Mouse (Mus musculus) ES-E14 (cell line): ENCODE measurements around the gene Rapgef6. TPM values are rescaled to one million over a fixed set of nuclear protein-coding genes. Genes with fewer than 3 reads are reported as not detected.

Experiments
- DNase-seq: peaks from one replicate; pipeline ENCODE4 v3.0.0-alpha.2; 2013; ENCODE audit warnings: low read depth, low spot score
- H3K27ac ChIP-seq: 2 replicates; pipeline ENCODE4 v1.5.1; 2012; ENCODE audit warnings: low read depth, mild to moderate bottlenecking, low read length, moderate library complexity, mixed read lengths; ENCODE audit not compliant: poor library complexity, insufficient read depth, severe bottlenecking
- H3K36me3 ChIP-seq: 2 replicates; pipeline ENCODE4 v1.6.1; 2012; ENCODE audit warnings: mild to moderate bottlenecking, low read length, moderate library complexity, mixed read lengths; ENCODE audit not compliant: control insufficient read depth, poor library complexity, insufficient read depth, severe bottlenecking
- H3K4me1 ChIP-seq, 2 experiments: fragments of 150-350 bp in 1 of 2; sonication (generic) in 1 of 2; 2 replicates each; pipeline ENCODE4 v1.6.1; 2012; ENCODE audit warnings: low read length in 2 of 2, mild to moderate bottlenecking in 1 of 2, mixed read lengths in 1 of 2; ENCODE audit not compliant: control insufficient read depth in 2 of 2, insufficient read depth in 2 of 2, poor library complexity in 1 of 2
- H3K4me3 ChIP-seq, 2 experiments: fragments of 150-350 bp in 1 of 2; sonication (generic) in 1 of 2; 2 replicates each; pipeline ENCODE4 v1.5.1; 2012; ENCODE audit warnings: low read length in 2 of 2, low read depth in 1 of 2, mild to moderate bottlenecking in 1 of 2, mixed read lengths in 1 of 2; ENCODE audit not compliant: insufficient read depth in 1 of 2, poor library complexity in 1 of 2, severe bottlenecking in 1 of 2
- H3K9ac ChIP-seq: 2 replicates; pipeline ENCODE4 v1.6.1; 2012; ENCODE audit warnings: low read depth, mild to moderate bottlenecking, low read length, mixed read lengths; ENCODE audit not compliant: poor library complexity, insufficient read depth, severe bottlenecking
- H3K9me3 ChIP-seq: fragments of 150-350 bp; sonication (generic); 2 replicates; pipeline ENCODE4 v1.6.1; 2012; ENCODE audit warnings: low read depth, mild to moderate bottlenecking, low read length; ENCODE audit not compliant: control insufficient read depth, insufficient read depth
- CHD2 ChIP-seq: IDR thresholded peaks from 2 replicates; pipeline ENCODE4 v1.6.1; 2014; ENCODE audit warnings: mild to moderate bottlenecking, low read depth, low read length, inconsistent platforms
- HCFC1 ChIP-seq: IDR thresholded peaks from 2 replicates; pipeline ENCODE4 v1.6.1; 2012; ENCODE audit warnings: low read length, inconsistent platforms, borderline replicate concordance; ENCODE audit not compliant: insufficient read depth
- MAFK ChIP-seq: IDR thresholded peaks from 2 replicates; pipeline ENCODE4 v1.6.1; 2014; ENCODE audit warnings: mild to moderate bottlenecking, low read depth, low read length, inconsistent platforms; ENCODE audit not compliant: insufficient read depth
- ZC3H11A ChIP-seq: IDR thresholded peaks from 2 replicates; pipeline ENCODE4 v1.6.1; 2012; ENCODE audit warnings: low read depth, mild to moderate bottlenecking, inconsistent platforms, low read length, borderline replicate concordance
- ZNF384 ChIP-seq: IDR thresholded peaks from 2 replicates; pipeline ENCODE4 v1.6.1; 2012; ENCODE audit warnings: low read depth, low read length, inconsistent platforms
- in situ Hi-C, 2 experiments: fragments of 600-800 bp; cut with MboI; formaldehyde crosslinking; loops; one replicate each; pipeline ENCODE4 v1.15.1; 2025; ENCODE audit warnings: low sequenced_read_pairs in 2 of 2, inconsistent platforms in 1 of 2; ENCODE audit not compliant: unreplicated experiment in 2 of 2
- total RNA-seq: library from RNA; depleted of rRNA; stranded (reverse); fragments of 300-350 nt; gene quantifications from 2 replicates; pipeline ENCODE4 v1.2.3, GENCODE M21; 2012

Rapgef6 gene
- total RNA-seq, 1 experiment = 28.5 TPM

- TF ChIP-seq ZC3H11A = no peak
- no peak for TF ChIP-seq ZNF384
- Histone ChIP-seq H3K9ac (no peak overlapping the region), H3K27ac (no peak overlapping the region), H3K4me3 (no peak overlapping the region), H3K9me3 (no peaks in the 10 kb centered on the region), H3K36me3 (peaks cover 2% of the 10 kb centered on the region), H3K4me1 (no peaks in the 10 kb centered on the region)
- in situ Hi-C loops = no loop called here
- DNase-seq = no peak
Observed at GRCm38 (mm10) chr11:54648573-54648972, 125.9 kb downstream of the Rapgef6 start.

DNA sequence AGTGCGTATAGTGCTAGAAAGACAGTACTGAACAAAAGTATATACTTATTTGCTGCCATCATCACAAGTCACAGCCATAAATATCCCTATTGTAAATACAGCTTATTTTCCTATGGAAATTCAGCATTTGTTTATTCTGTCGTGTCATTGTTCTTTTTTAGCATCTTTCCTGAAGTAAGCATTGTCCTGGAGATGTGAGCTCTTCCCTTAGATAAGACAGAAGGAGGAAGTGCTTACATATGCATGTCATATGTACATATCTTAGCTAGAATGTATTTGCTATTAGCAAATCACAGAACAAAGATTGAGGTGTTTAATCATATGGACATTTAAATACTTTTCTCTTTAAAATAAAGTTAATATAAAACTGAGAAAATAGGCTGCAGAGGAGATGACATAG lies 132.8 kb downstream of the Rapgef6 start:
- TF ChIP-seq ZNF384 = no peak
- no peak for TF ChIP-seq HCFC1
- TF ChIP-seq ZC3H11A = no peak
- TF ChIP-seq MAFK = no peak
- TF ChIP-seq CHD2 = no peak
- H3K4me1 ChIP-seq = no peaks in the 10 kb centered on the region
- no peak for DNase-seq
- no peak overlapping the region for H3K9ac ChIP-seq
- no peaks in the 10 kb centered on the region for H3K9me3 ChIP-seq
- in situ Hi-C loops = no loop called here
- H3K4me3 ChIP-seq = no peak overlapping the region
- H3K27ac ChIP-seq = no peak overlapping the region
- H3K36me3 ChIP-seq = no peaks in the 10 kb centered on the region; the same call in 1 of the 2 replicates

- no peak overlapping the region for H3K9ac ChIP-seq
- H3K27ac ChIP-seq = no peak overlapping the region
- H3K4me1 ChIP-seq = no peaks in the 10 kb centered on the region
- no peaks in the 10 kb centered on the region; the same call in 1 of the 2 replicates for H3K36me3 ChIP-seq
- no peaks in the 10 kb centered on the region for H3K9me3 ChIP-seq
- in situ Hi-C loops = no loop called here
- H3K4me3 ChIP-seq = no peak overlapping the region
- TF ChIP-seq ZNF384 (no peak), MAFK (no peak), ZC3H11A (no peak), CHD2 (no peak), HCFC1 (no peak)
- DNase-seq = no peak
Observed at GRCm38 (mm10) chr11:54673575-54674298, 151.1 kb downstream of the Rapgef6 start.

DNA sequence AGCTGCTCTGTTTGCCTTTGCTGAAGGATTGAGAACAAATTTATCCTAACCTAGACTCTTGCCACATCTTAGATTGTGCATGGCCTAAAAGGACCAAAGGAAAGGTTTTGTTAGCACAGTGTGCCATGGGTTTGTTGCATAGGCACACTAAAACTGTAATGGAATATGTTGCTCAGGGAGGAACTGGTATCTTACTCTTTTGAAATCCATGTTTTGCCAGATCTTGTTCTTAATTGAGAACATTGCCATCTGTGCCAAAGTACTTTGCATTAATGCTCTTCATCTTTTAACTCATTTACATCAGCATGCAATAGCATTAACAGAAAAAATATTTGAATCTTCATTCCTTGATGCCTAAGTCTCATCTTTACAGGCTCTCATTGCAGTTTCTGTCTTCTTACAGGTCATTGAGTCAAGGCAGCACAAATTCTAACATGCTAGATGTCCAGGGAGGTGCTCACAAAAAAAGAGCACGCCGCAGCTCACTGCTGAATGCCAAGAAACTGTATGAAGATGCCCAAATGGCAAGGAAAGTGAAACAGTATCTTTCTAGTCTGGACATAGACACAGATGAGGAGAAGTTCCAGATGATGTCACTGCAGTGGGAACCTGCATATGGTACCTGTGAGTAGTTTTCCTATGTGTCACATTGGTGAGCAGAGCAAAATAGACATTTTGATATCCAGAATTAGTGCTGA lies 153.3 kb downstream of the Rapgef6 start:
- peaks cover 2% of the 10 kb centered on the region for H3K36me3 ChIP-seq
- no peaks in the 10 kb centered on the region for H3K4me1 ChIP-seq
- H3K4me3 ChIP-seq = no peak overlapping the region
- no peak for TF ChIP-seq ZC3H11A
- no peak for TF ChIP-seq CHD2
- TF ChIP-seq ZNF384 = no peak
- no peak for TF ChIP-seq HCFC1
- no peak for TF ChIP-seq MAFK
- H3K9ac ChIP-seq = no peak overlapping the region
- no peaks in the 10 kb centered on the region for H3K9me3 ChIP-seq
- in situ Hi-C loops = no loop called here
- H3K27ac ChIP-seq = no peak overlapping the region
- no peak for DNase-seq

GRCm38 (mm10) chr11:54679141-54679540 lies 156.5 kb downstream of the Rapgef6 start:
- in situ Hi-C loops = no loop called here
- TF ChIP-seq MAFK (no peak), ZC3H11A (no peak), CHD2 (no peak), ZNF384 (no peak), HCFC1 (no peak)
- H3K36me3 ChIP-seq = peaks cover 2% of the 10 kb centered on the region

More at GRCm38 (mm10) chr11:54679141-54679540, 156.5 kb downstream of the Rapgef6 start:
- H3K9me3 ChIP-seq = no peaks in the 10 kb centered on the region
- H3K27ac ChIP-seq = no peak overlapping the region
- DNase-seq = no peak
- H3K9ac ChIP-seq = no peak overlapping the region
- H3K4me1 ChIP-seq = no peaks in the 10 kb centered on the region
- no peak overlapping the region for H3K4me3 ChIP-seq
